Mouse (Mus musculus) T-helper 17 cell (primary cell): ENCODE measurements around the gene Lefty1.
"Not testable (repeated sequence)": the region's sequence is repeated elsewhere in the genome, so short reads cannot be mapped to it uniquely, and the experiment has no call there.

Source experiments
- in situ Hi-C, 2 experiments: fragments of 300-600 bp; cut with MboI, MseI; formaldehyde crosslinking; loops; 1 replicate in 1 of 2; 2 replicates in 1 of 2; pipeline ENCODE4 v1.15.1; 2025; ENCODE audit warnings: high pct_unique_total_duplicates in 2 of 2

Lefty1 gene

DNA sequence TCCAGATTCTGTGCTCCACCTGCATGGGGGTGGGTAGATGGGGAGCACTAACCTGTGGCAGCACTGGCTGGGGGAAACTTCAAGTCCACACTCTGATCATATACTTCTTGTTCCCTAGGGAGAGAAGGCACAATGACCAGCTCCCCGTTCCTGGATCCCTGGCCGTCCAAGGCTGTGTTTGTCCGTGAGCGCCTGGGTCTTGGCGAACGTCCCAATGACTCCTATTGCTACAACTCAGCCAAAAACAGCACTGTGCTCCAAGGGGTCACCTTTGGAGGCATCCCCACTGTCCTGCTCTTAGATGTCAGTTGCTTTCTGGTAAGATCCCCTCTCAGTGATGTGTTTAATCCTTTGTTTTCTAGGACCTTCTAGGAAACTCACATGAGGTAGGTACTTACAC is 11.6 kb downstream of the Lefty1 start:
- in situ Hi-C loops = no loop called here

DNA sequence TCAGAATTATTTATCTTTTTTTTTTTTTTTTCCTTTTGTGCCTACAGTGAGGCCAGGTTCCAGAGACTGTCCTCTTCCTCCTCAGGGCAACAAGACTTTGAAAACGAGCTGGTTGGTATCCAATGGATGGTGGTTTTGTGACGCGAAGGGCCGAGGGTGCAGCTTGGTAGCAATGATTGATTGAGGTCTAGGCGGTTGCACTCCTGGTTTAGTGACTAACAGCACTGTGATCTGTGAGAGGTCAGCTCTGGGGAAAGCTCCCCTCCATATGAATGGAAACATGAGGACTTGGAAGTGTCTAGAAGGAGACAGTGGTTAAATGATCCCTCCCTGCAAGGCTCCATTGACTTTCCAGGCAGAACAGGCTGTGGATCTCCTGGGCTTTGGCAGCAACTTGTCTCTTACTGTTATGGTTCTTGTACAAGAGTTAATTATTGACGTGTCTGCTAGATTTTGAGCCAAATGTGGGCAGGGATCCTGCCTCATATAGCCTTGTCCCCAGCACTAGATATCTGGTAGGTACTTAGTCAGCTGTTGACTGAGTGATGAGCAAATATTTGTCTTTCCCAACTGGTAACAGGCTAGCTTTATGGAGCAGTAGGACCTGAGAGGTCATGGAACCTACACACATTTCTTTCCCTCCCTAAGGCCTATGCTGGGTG is 17.4 kb downstream of the Lefty1 start:
- in situ Hi-C loops = no loop called here

DNA sequence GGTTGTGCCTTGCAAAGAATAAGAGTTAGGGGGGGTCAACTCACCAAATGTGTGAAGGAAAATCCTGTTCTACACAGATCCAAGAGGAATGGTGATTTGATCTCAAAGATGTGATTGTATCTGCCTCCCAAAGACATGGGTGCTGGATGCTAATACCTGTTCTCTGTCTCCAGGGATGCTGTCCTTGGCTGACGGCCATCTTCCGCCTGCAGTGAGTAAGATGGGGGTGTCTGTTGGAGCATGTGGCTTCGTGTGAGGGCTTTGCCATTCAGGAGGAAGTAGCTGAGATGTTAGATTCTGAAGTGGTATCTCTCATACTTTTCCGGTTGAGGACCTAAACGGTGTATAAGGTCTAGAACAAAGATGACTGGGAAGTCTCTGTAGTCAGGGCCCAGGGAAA is 18.0 kb downstream of the Lefty1 start:
- in situ Hi-C loops = no loop called here

DNA sequence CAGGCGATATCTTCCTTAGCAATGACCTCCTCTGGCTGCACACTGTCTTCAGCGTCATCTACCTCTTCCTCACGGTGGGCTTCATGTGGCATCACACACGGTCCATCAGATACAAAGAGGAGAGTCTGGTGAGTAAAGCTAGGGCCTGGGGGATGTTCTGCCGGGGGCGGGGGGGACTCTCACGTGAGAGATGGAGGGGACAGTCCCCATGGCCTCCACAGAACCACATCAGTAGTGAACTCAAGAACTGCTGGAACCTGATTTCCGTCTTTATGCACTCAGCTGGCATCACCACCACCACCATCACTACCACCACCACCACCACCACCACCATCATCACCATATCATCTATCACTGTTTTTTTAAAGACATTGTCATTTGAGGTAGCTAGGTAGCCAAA is 21.6 kb downstream of the Lefty1 start:
- in situ Hi-C loops = no loop called here

DNA sequence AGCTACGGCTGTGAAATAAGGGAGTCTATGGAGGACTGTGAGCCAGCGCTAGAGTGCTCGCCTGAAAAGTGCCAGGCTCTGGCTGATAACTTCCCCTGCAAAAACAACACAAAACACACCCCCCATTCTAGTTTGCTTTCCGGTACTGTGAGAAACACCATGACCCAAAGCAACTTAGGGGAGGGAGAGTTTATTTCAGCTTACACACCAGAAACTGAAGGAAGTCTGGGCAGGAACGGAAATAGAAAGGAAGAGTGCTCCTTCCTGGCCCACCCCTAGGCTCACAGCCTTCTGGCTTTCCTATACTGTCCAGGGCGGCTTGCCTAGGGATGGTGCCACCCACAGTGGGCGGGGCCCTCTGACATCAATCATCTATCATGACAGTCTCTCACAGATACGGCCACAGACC is 22.2 kb downstream of the Lefty1 start:
- in situ Hi-C loops = no loop called here

DNA sequence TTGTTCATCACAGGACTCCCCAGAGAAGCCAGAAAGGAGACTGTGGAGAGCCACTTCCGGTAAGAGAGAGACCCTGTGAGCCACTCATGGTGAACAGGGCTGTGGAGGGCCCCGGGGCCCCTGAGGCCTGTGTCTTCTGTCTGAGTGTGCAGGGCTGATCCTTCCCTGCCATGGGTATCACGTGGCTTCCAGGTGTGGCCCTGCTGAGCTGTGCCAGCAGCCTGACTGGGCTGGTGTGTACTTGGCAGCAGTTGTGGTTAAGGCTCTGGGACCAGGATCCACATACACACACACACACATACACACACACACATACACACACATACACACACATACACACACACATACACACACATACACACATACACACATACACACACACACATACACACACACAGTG is 23.2 kb downstream of the Lefty1 start:
- in situ Hi-C loops = no loop called here

DNA sequence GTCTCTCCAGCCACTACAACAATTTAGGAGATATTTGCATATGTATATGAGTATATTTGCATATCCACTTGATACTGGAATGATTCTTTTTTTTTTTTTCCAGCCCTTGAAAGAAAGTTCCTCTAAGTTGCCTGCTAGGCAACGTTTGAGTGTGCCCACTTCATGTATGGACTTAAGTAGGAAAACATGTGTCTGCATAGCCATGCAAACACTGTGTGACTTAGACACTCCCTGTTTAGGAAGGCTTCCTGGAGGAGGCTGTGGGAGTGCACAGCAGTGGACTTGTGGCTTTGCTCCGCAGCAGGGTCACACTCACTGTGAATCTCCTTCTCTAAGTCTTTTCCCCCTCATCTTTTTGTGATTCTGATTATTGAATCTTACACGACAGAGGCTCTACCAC is 24.0 kb downstream of the Lefty1 start:
- in situ Hi-C loops = no loop called here

DNA sequence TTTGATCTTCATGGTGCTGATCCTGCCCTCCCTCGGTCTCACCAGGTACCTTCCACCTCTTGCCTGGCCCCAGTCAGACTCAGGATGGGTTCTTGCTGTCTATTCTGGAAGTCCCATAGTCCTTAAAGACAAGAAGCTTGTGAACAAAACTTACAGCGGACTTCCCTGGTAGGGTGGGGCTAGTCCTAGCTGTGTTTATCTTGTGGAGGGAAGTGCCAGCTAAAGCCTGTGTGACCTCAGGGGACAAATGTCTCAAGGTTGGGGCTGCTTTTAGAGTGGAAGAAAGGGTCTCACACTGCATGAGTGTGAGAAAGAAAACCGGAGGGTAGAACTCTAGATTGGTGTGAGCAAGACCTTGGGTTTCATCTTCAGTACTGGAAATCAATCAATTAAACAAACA is 31.0 kb downstream of the Lefty1 start:
- in situ Hi-C loops = no loop called here

DNA sequence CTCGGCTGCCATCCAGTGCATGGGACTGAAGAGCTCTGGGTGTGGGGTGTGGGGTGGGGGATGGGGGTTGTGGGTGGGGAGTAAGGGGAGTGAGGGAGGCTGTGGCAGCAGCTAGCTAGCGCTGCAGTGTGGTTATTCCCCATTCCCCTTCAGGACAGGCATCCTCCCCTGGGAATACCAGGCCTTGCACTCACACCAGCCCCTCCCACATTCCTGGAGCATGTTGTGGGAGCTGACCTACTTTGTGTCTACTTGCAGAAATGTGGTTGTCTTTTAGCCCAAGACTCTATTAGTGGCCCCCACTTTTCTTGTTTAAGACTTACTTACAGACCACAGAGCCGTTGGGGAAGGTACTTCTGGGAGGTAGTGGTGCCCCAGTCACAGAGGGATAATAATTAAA is 31.7 kb downstream of the Lefty1 start:
- in situ Hi-C loops = no loop called here

DNA sequence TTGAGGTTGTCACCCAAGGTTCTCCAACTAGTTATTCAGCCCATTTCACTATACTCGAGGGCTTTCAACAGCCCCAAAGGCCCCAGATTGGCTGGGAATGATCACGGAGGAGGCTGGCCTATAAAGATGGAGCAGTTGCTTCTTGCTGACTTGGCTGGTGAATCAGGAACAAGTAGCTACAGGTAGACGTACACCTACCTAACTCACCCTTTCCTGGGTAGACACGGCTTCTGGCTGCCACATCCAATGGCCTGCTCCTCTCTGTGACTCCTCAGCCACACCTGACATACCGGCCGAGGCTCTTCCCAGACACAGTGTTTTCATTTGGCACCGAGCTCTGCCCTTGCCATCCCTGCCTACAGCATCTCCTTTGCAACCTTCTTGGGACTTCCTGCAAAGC is 32.4 kb downstream of the Lefty1 start:
- in situ Hi-C loops = no loop called here

DNA sequence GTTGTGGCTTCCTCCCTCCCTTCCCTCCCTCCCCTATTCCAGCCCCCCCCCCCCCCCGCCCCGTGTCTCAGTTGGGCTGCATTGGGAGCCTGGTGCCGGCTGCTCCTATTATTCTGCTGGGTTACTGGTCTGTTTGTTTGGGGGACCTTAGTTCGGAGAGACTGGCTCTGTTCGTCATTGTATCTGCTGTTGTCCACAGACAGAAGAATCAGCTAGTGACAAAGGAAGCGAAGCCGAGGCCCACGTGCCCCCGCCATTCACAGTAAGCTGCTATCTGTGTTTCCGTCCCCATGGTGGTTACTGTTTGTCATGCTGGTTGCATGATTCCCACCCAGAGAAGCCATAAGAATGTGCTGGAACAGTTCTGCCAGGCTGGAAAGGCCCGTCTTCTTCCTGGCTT is 38.1 kb downstream of the Lefty1 start:
- in situ Hi-C loops = no loop called here

DNA sequence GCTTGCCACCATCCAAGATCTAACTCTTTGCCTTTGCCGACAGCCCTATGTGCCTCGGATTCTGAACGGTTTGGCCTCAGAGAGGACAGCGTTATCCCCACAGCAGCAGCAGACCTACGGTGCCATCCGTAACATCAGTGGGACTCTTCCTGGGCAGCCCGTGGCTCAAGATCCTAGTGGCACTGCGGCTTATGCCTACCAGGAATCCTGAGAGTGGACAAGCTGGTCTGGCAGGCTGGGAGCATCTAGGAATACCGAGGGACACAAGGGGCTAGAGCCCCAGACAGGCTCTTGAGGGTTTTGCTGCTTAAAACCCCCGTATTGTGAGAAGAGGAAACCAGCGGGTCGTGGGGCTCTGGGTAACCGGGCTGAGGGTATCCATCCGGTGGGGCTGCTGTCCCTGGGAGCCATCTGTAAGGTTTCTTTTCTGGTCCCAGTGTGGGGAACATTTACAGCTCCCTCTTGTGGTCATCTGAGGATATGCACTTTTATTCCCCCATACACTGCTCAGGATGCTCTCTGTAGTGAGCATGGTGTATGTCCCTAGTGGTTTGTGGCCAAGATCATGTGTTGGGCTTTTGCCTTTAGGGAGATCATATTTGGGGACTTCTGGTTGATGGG is 39.4 kb downstream of the Lefty1 start:
- in situ Hi-C loops = no loop called here

DNA sequence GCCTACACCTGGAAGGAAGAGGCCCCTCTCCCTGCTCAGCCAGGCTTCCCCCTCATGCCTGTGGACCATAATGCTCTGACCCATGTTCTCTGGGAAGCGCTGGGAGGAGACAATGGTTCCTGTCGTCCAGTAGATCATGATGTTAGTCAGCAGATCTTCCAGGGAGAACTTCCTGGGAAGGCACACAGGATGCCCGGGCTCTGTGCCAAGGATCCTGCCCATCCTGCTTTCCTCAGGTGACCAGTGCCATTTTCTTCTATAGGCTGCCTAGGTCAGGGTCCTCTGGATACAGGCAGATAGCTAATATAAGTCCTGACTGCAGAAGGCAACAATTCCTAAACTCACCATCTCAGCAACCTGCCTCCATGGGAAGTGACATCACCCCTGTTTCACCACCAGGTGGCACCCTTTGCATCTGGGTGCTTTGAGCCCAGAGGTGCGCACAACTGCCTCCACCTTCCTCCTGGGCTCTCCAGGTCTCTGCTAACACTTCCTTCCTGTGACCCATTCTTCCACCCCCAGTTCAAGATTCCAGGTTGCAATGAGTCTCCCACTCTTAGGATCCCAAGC is 41.4 kb downstream of the Lefty1 start:
- in situ Hi-C loops = loop anchor here (5.0 kb wide), 1 partner anchor 89 kb away; no protein-coding TSS in a partner anchor

DNA sequence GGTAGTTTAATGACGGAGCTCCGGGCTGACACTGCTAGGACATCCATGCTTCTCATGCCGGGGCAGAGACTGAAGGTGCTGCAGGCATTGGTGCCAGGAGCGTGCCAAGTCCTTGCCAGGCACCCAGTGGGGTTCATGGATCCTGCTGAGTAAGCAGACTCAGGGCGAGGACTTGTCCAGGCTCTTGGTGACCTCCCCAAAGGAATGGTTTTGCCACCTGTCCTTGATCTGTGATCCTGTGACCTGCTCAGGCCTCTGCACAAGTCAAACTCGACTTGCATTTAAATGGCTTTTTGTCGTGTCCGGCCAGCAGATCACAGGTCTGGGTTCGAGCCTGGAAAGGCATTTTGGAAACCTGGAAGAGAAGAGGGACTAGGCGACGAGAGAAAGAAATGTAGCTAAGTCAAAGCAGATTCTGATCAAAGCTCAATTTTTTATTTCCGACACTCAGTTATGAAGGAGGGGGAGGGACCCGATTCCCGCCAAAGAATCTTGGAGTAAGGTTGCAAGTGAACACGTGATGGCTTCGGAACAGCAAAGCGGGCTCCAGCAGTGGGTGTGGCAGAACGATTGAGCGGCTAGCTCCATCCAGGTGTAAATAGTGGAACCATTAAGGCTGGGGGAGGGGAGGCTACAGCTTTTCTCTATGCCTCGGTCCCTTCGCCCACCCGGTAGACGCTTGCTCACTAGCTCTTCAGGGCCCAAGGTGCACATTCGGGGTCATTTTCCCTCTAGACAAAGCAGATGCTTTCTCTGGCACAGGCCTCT is 44.8 kb downstream of the Lefty1 start:
- in situ Hi-C loops = loop anchor here (5.0 kb wide), 1 partner anchor 92 kb away; no protein-coding TSS in a partner anchor

DNA sequence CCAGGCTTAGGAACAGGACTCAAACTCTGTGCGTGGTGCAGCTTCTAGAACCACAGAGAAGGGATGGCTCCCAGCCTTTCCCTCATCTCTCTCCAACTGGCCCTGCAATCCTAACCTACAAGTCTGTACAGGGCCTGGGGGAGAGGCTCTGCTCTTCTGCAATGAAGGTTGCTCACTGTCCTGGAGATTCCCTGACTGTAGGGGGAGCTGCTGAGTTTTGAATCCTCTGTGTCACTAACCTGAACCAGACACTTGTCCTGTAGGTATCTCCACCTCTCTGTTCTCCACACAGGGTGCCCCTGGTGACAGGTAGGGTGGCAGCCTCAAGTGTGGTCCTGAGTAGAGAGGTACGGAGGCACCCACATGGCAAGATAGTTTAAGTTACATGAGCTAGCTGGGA is 45.6 kb downstream of the Lefty1 start:
- in situ Hi-C loops = no loop called here

DNA sequence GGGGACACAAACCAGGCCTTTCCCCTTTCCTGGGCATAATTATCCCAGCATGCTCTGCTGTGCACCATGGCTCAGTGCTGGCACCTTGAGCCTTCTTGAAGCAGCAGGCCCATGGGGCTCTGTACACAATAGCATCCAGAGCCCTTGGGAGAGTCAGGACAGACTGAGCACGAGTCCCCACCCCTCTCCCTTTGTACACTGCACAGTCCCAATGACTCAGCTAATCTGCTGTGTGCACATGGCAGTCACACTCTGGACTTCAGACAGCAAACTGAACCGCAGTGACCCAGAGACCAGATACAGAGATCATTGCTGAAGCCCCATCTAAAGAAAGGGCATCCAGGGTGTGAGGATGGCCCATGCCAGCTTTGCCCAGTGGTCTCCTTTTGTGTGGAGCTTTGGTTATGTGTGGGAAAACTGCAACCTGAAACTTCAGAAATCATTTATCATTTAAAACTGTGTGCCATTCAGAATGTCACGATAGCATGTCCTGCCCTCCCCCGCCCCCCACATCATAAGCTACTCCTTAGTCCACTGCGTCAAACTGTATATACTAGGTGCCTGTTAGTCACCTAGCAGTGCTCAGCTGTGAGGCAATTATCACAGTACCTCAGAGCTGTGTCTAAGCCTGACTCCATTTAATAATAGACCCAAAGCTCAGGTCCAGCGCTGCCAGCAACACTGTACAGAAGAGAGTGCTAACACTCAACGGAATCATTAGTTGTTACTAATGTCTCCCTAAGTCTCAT is 46.6 kb downstream of the Lefty1 start:
- in situ Hi-C loops = not testable (repeated sequence)

DNA sequence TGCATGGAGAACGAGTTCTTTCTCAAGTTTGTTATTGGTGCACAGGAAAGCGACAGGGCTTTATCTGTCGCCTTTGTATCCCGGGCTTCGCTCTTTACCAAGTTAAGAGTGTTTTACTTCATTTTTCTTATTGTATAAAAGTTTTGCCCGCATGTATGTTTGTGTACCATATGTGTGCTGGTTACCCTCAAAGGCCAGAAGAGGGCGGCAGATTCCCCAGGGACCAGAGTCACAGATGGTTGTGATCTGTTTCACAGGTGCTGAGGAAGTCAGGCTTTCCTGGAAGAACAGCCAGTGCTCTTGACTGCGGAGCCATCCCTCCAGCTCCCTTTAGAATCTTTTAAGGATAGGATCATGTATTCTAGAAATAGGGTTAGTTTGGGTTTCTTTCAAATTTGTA is 51.9 kb downstream of the Lefty1 start:
- in situ Hi-C loops = loop anchor here in 1 of 2 experiments (5.0 kb wide), 1 partner anchor 36 kb away; the partner anchor contains the start of gene Ephx1

DNA sequence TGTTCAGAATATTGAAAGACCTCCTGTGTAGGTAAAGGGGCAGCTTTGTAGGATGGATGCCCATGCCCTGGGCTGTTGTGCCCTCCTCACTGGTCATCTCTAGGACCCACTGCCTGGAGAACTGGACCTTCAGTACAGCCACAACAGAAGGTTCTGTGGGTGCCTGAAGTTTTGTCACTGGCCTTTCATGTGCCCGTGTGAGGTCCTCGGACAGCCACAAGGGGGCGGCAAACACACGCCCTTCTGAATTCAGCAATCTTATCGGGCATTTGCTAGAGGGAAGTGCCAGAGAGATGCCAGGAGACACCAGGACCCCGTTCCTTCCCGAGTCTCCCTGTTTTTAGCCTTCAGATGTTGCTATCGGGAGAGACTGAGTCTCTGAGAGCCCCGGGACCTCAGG is 52.9 kb downstream of the Lefty1 start:
- in situ Hi-C loops = loop anchor here in 1 of 2 experiments (5.0 kb wide), 1 partner anchor 35 kb away; the partner anchor contains the start of gene Ephx1
